Mouse (Mus musculus) CH12.LX (cell line): ENCODE measurements around the gene Prdx2. TPM values are rescaled to one million over a fixed set of nuclear protein-coding genes. Genes with fewer than 3 reads are reported as not detected.

ENCODE experiments used
- DNase-seq: peaks from one replicate; pipeline ENCODE4 v3.0.0-alpha.2; 2013; ENCODE audit errors: extremely low read depth
- H3K27ac ChIP-seq: 2 replicates; pipeline ENCODE4 v1.5.1; 2012; ENCODE audit warnings: low read depth, mild to moderate bottlenecking, control low read depth, moderate library complexity; ENCODE audit not compliant: insufficient read depth
- H3K27me3 ChIP-seq: replicated peaks from 2 replicates; pipeline ENCODE3; 2012; ENCODE audit warnings: inconsistent platforms
- H3K36me3 ChIP-seq, 2 experiments: replicated peaks in 1 of 2; 2 replicates each; pipeline versions ENCODE3 to v1.6.1; 2012; ENCODE audit warnings: inconsistent platforms in 1 of 2, low read length in 1 of 2, mild to moderate bottlenecking in 1 of 2, mixed read lengths in 1 of 2, moderate library complexity in 1 of 2; ENCODE audit not compliant: control insufficient read depth in 1 of 2, insufficient read depth in 1 of 2
- H3K4me1 ChIP-seq, 2 experiments: 2 replicates each; pipeline ENCODE4 v1.6.1; 2012; ENCODE audit warnings: inconsistent platforms in 1 of 2, moderate library complexity in 1 of 2; ENCODE audit not compliant: insufficient read depth in 2 of 2, control insufficient read depth in 1 of 2
- H3K4me2 ChIP-seq: 2 replicates; pipeline ENCODE4 v1.6.1; 2012; ENCODE audit warnings: low read depth, mild to moderate bottlenecking, control low read depth; ENCODE audit not compliant: poor library complexity, insufficient read depth, severe bottlenecking
- H3K4me3 ChIP-seq, 3 experiments: fragments of 150-350 bp in 1 of 3; sonication (generic) in 1 of 3; replicated peaks in 1 of 3; 2 replicates each; pipeline versions ENCODE3 to v1.5.1; 2011 to 2012; ENCODE audit warnings: low read depth in 2 of 3, low read length in 2 of 3, mild to moderate bottlenecking in 2 of 3, moderate library complexity in 2 of 3, control low read depth in 1 of 3, improper control_type of control experiment in 1 of 3, inconsistent platforms in 1 of 3, mixed read lengths in 1 of 3; ENCODE audit not compliant: poor library complexity in 1 of 3
- H3K79me2 ChIP-seq: replicated peaks from 2 replicates; pipeline ENCODE4 v1.6.1; 2012; ENCODE audit warnings: mild to moderate bottlenecking, moderate library complexity; ENCODE audit not compliant: control insufficient read depth, poor library complexity, insufficient read depth, severe bottlenecking; ENCODE audit errors: extremely low read depth
- H3K9ac ChIP-seq: 2 replicates; pipeline ENCODE4 v1.6.1; 2012; ENCODE audit warnings: low read depth, mild to moderate bottlenecking, control low read depth, moderate library complexity; ENCODE audit not compliant: insufficient read depth
- H3K9me3 ChIP-seq: replicated peaks from 2 replicates; pipeline ENCODE3; 2012; ENCODE audit warnings: low read length, inconsistent platforms, mixed read lengths
- CHD2 ChIP-seq: IDR thresholded peaks from 2 replicates; pipeline ENCODE4 v1.6.1; 2011; ENCODE audit warnings: low read length, improper control_type of control experiment
- ELF1 ChIP-seq: IDR thresholded peaks from 2 replicates; pipeline ENCODE4 v1.6.1; 2014; ENCODE audit warnings: low read depth, mild to moderate bottlenecking, inconsistent platforms, low read length, improper control_type of control experiment
- ETS1 ChIP-seq: conservative IDR thresholded peaks from 2 replicates; pipeline ENCODE4 v1.6.1; 2012; ENCODE audit warnings: low read depth, mild to moderate bottlenecking, inconsistent platforms, low read length, improper control_type of control experiment, moderate library complexity
- JUND ChIP-seq: conservative IDR thresholded peaks from 2 replicates; pipeline ENCODE4 v1.6.1; 2011; ENCODE audit warnings: low read depth, low read length, improper control_type of control experiment
- MAX ChIP-seq: IDR thresholded peaks from 2 replicates; pipeline ENCODE4 v1.6.1; 2011; ENCODE audit warnings: low read length, improper control_type of control experiment
- MAZ ChIP-seq: IDR thresholded peaks from 2 replicates; pipeline ENCODE4 v1.6.1; 2012; ENCODE audit warnings: low read depth, mild to moderate bottlenecking, inconsistent platforms, low read length, improper control_type of control experiment, moderate library complexity
- MXI1 ChIP-seq: IDR thresholded peaks from 2 replicates; pipeline ENCODE4 v1.6.1; 2011; ENCODE audit warnings: mild to moderate bottlenecking, low read depth, low read length, improper control_type of control experiment
- MYC ChIP-seq: IDR thresholded peaks from 2 replicates; pipeline ENCODE4 v1.6.1; 2011; ENCODE audit warnings: low read depth, mild to moderate bottlenecking, improper control_type of control experiment, low read length
- POLR2A ChIP-seq: IDR thresholded peaks from 2 replicates; pipeline ENCODE4 v1.6.1; 2011; ENCODE audit warnings: low read depth, mild to moderate bottlenecking, improper control_type of control experiment, low read length
- POLR2AphosphoS2 ChIP-seq: IDR thresholded peaks from 2 replicates; pipeline ENCODE4 v1.6.1; 2011; ENCODE audit warnings: low read depth, low read length, improper control_type of control experiment
- RAD21 ChIP-seq: IDR thresholded peaks from 2 replicates; pipeline ENCODE4 v1.6.1; 2011; ENCODE audit warnings: low read depth, mild to moderate bottlenecking, low read length, improper control_type of control experiment, moderate library complexity
- SIN3A ChIP-seq: IDR thresholded peaks from 2 replicates; pipeline ENCODE4 v1.6.1; 2012; ENCODE audit warnings: low read length, improper control_type of control experiment, inconsistent platforms
- USF1 ChIP-seq: IDR thresholded peaks from 2 replicates; pipeline ENCODE4 v1.6.1; 2014; ENCODE audit warnings: low read depth, mild to moderate bottlenecking, inconsistent platforms, low read length, improper control_type of control experiment
- USF2 ChIP-seq: conservative IDR thresholded peaks from 2 replicates; pipeline ENCODE4 v1.6.1; 2011; ENCODE audit warnings: low read depth, low read length, improper control_type of control experiment
- ZKSCAN1 ChIP-seq: IDR thresholded peaks from 2 replicates; pipeline ENCODE4 v1.6.1; 2012; ENCODE audit warnings: low read depth, inconsistent platforms, low read length, improper control_type of control experiment, borderline replicate concordance
- ZMIZ1 ChIP-seq: IDR thresholded peaks from 2 replicates; pipeline ENCODE4 v1.6.1; 2012; ENCODE audit warnings: low read depth, mild to moderate bottlenecking, inconsistent platforms, low read length, improper control_type of control experiment
- dilution Hi-C: fragments of 300-500 bp; cut with MboI; formaldehyde crosslinking; loops from 2 replicates; pipeline ENCODE4 v1.14.3; 2020; ENCODE audit warnings: low sequenced_read_pairs; ENCODE audit not compliant: extremely low pct_unique_long_range_greater_than_20kb, extremely low pct_ligation_motif_present
- in situ Hi-C: fragments of 300-500 bp; cut with MboI; formaldehyde crosslinking; loops from 3 replicates; pipeline ENCODE4 v1.14.3; 2019; ENCODE audit warnings: low sequenced_read_pairs, low pct_ligation_motif_present, low pct_unique_long_range_greater_than_20kb, mixed read lengths
- polyA plus RNA-seq: library from polyadenylated mRNA; unstranded; fragments of >175 nt; gene quantifications from 2 replicates; pipeline ENCODE4 v1.2.1, GENCODE M21; 2012; ENCODE audit warnings: low read depth; ENCODE audit not compliant: insufficient read length
- total RNA-seq, 2 experiments: library from RNA; depleted of rRNA; stranded (reverse); fragments of 300-350 nt in 1 of 2; fragments of >200 nt in 1 of 2; gene quantifications; 2 replicates each; pipeline ENCODE4 v1.2.3; 2012 to 2014

Gene Prdx2
- total and polyA plus RNA-seq, 3 experiments = 158 to 232 (median 218) TPM

GRCm38 (mm10) chr8:85014431-85014830 is 45.0 kb downstream of the Prdx2 start, which contains the start of gene Best2:
Gene Best2 (minus strand): TSS chr8:85014531.
- peak within 1 kb of the TSS; percentile 1; the same call in 1 of the 2 replicates for H3K9ac ChIP-seq
- in situ Hi-C loops = no loop called here
- dilution Hi-C loops = no loop called here

DNA sequence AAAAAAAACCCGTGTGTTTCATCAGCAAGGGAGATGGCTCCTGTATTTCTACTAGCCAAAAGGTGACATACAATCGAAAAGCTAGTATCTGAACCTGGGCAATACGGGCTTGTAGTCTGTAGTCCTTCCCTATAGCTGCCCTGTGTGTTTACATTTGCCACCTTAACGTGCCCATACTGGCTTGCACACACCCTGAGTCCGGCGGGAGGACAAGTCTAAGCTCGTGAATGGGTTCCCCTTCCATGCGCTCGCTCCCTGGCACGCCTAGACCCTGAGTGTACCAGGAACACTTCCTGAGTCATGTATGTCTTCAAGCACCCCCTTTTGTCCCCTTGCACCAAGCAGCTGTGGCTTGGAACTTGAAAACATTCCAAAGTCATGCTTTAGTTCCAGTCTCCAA is 47.3 kb downstream of the Prdx2 start:
- no peak for DNase-seq
- Histone ChIP-seq H3K36me3 (peaks cover 41 to 54% of the 10 kb centered on the region in 2 experiments), H3K4me3 (no peak overlapping the region), H3K4me2 (no peak overlapping the region; the same call in 1 of the 2 replicates), H3K27me3 (no peaks in the 10 kb centered on the region), H3K9ac (no peak overlapping the region), H3K27ac (no peak overlapping the region), H3K79me2 (no peaks in the 10 kb centered on the region), H3K4me1 (peaks cover 0 to 4% of the 10 kb centered on the region in 2 experiments; a peak in 1 of 4 replicates), H3K9me3 (no peaks in the 10 kb centered on the region)
- in situ Hi-C loops = no loop called here
- TF ChIP-seq RAD21 = no peak
- TF ChIP-seq POLR2A = no peak
- no peak for TF ChIP-seq ZMIZ1
- TF ChIP-seq MAZ = no peak
- no peak for TF ChIP-seq ZKSCAN1
- TF ChIP-seq MAX = no peak
- TF ChIP-seq ETS1 = no peak
- TF ChIP-seq ELF1 = no peak
- TF ChIP-seq MXI1 = no peak
- no peak for TF ChIP-seq POLR2AphosphoS2
- dilution Hi-C loops = no loop called here

More at GRCm38 (mm10) chr8:85014431-85014830, 45.0 kb downstream of the Prdx2 start, which contains the start of gene Best2:
- H3K4me1 ChIP-seq = no peaks in the 10 kb centered on the region
- H3K4me2 ChIP-seq = peak within 1 kb of the TSS; percentile 9; the same call in 1 of the 2 replicates
- TF ChIP-seq ETS1 = no peak
- no peak for TF ChIP-seq MYC
- no peak for TF ChIP-seq CHD2
- no peak for TF ChIP-seq JUND
- TF ChIP-seq SIN3A = no peak
- TF ChIP-seq USF1 = no peak
- no peak for TF ChIP-seq ELF1
- TF ChIP-seq USF2 = no peak
- no peaks in the 10 kb centered on the region for H3K9me3 ChIP-seq
- H3K27ac ChIP-seq = no peak within 1 kb of the TSS
- no peaks in the 10 kb centered on the region for H3K79me2 ChIP-seq
- no peaks in the 10 kb centered on the region for H3K27me3 ChIP-seq
- H3K4me3 ChIP-seq = peak within 1 kb of the TSS in 2 of 3 experiments; percentile 5 to 18
- H3K36me3 ChIP-seq = peaks cover 19 to 31% of the 10 kb centered on the region in 2 experiments
- no peak for DNase-seq
